Mouse (Mus musculus) olfactory bulb, adult 2 months (tissue): Measurements from ENCODE around the gene Cxcl13. TPM values are rescaled to one million over a fixed set of nuclear protein-coding genes. Genes with fewer than 3 reads are reported as not detected.
"Not testable (repeated sequence)": the region's sequence is repeated elsewhere in the genome, so short reads cannot be mapped to it uniquely, and the experiment has no call there.

ENCODE experiments used
- H3K27ac ChIP-seq: fragments of 200-500 bp; 2 replicates; pipeline ENCODE4 v1.5.1; 2012; ENCODE audit warnings: low read depth, low read length; ENCODE audit not compliant: insufficient read depth
- H3K4me1 ChIP-seq: fragments of 200-500 bp; 2 replicates; pipeline ENCODE4 v1.6.1; 2012; ENCODE audit warnings: low read length; ENCODE audit not compliant: control insufficient read depth, insufficient read depth
- H3K4me3 ChIP-seq: fragments of 200-500 bp; 2 replicates; pipeline ENCODE4 v1.5.1; 2012; ENCODE audit warnings: mild to moderate bottlenecking, low read depth, low read length, moderate library complexity; ENCODE audit not compliant: insufficient read depth
- CTCF ChIP-seq: fragments of 200-500 bp; IDR thresholded peaks from 2 replicates; pipeline ENCODE4 v1.5.1; 2012; ENCODE audit warnings: low read depth, mild to moderate bottlenecking, low read length, moderate library complexity; ENCODE audit not compliant: insufficient read depth
- POLR2A ChIP-seq: fragments of 200-500 bp; IDR thresholded peaks from 2 replicates; pipeline ENCODE4 v1.6.1; 2012; ENCODE audit warnings: mild to moderate bottlenecking, low read depth, low read length, moderate library complexity; ENCODE audit not compliant: insufficient read depth
- WGBS: fragments of 180-500 bp; shearing (Covaris S2); methylation state at CpG from one replicate; pipeline ENCODE4 v1.1.7; 2018; 5-methylcytosine and 5-hydroxymethylcytosine counted together
- polyA plus RNA-seq: library from polyadenylated mRNA; stranded (reverse); fragments of >200 nt; gene quantifications from 2 replicates; pipeline ENCODE4 v1.2.4, GENCODE M21; 2012; ENCODE audit warnings: low replicate concordance; ENCODE audit not compliant: missing spikeins, insufficient read depth, insufficient read length

Cxcl13 gene
- polyA plus RNA-seq, 1 experiment: not detected

- 57% methylated on average over 3 of the region's 3 CpGs for WGBS
- no peak for TF ChIP-seq CTCF
- no peak for TF ChIP-seq POLR2A
- Histone ChIP-seq H3K4me1 (no peaks in the 10 kb centered on the region), H3K4me3 (no peak overlapping the region), H3K27ac (no peak overlapping the region)
These were observed 15.5 kb downstream of the Cxcl13 start for GRCm38 (mm10) chr5:95972208-95972607.

DNA sequence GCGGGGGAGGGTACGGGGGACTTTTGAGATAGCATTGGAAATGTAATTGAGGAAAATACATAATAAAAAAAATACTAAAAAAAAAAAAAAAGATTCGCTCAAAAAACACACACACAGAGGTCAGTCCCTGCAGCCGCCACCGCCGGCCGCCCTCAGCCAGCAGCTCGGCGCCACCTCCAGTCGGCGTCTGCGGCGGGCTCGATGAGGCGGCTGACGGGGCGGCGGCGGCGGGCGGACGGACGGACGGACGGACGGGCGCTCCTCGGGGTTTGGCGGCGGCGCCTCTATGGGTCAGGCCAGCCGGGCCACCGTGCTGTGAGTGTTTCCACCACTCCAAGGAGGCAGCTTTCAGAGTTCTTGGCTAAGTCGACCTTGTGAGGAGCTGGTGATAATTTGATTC lies 17.1 kb downstream of the Cxcl13 start:
- not testable (repeated sequence) for H3K27ac ChIP-seq, H3K4me1 ChIP-seq, H3K4me3 ChIP-seq
- WGBS: 67% methylated on average over 34 of the region's 34 CpGs

GRCm38 (mm10) chr5:95976299-95976698 lies 19.5 kb downstream of the Cxcl13 start:
- H3K4me1 ChIP-seq: no peaks in the 10 kb centered on the region
- no peak for TF ChIP-seq POLR2A
- no peak for TF ChIP-seq CTCF
- no peak overlapping the region for H3K27ac ChIP-seq
- H3K4me3 ChIP-seq: no peak overlapping the region
- WGBS: 45% methylated on average over 1 of the region's 1 CpGs

- 80% methylated on average over 5 of the region's 5 CpGs for WGBS
- Histone ChIP-seq H3K4me3 (no peak overlapping the region), H3K4me1 (no peaks in the 10 kb centered on the region), H3K27ac (no peak overlapping the region)
- TF ChIP-seq CTCF: no peak
- TF ChIP-seq POLR2A: no peak
These were observed 27.2 kb downstream of the Cxcl13 start for GRCm38 (mm10) chr5:95983797-95984486.

DNA sequence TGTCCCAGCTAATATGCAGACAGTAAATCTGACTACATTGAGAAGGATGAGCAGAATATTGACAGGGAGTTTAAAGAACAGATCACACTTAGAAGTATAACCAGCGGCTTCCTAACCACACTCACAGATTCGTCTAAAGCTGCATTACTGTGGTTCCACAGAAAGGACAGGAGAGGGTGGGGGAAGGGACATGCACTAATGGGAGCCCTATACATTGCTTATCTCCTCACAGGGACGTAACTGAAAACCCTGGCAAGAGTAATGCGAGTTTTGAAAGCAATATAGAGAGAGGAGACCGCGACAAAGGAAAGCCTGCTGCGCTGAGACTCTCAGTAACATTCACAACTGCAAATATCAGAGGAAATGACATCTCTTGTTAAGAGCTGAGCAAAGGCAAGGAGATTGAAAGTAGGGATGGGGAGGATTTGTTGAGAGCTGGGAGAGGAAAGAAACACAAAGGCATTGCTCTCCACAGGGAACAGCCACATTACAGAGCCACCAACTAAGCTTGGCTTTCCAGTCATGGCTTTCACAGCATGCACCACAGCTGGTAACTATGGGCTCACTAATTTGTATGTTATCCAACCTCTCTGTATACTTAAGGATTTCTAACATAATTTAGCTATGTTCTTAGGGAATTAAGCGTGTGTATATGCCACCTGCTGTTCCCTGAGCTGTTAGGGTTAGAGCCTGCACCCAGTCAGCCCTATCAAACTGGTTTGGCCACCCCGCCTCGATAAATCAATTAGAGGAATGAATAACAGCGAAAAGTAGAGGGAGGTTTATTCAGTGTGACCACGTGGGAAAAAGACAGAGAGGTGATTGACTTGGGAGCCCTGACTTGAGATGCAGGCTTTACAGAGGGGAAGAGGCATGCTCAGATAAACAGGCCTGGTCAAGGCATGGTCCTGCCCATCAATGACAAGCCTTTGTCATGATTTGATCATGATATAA lies 34.9 kb downstream of the Cxcl13 start:
- WGBS: 16% methylated on average over 12 of the region's 12 CpGs
- 0 out of 2 replicates have a peak, but pooled peaks cover 2% of the 10 kb centered on the region for H3K4me1 ChIP-seq
- TF ChIP-seq POLR2A (no peak), CTCF (no peak)
- H3K4me3 ChIP-seq: no peak overlapping the region
- no peak overlapping the region for H3K27ac ChIP-seq

- H3K27ac ChIP-seq: no peak overlapping the region
- H3K4me1 ChIP-seq: no peaks in the 10 kb centered on the region
- WGBS: 54% methylated on average over 3 of the region's 3 CpGs
- TF ChIP-seq POLR2A (no peak), CTCF (no peak)
- H3K4me3 ChIP-seq: no peak overlapping the region
These were observed 40.5 kb downstream of the Cxcl13 start for GRCm38 (mm10) chr5:95997276-95997675.

DNA sequence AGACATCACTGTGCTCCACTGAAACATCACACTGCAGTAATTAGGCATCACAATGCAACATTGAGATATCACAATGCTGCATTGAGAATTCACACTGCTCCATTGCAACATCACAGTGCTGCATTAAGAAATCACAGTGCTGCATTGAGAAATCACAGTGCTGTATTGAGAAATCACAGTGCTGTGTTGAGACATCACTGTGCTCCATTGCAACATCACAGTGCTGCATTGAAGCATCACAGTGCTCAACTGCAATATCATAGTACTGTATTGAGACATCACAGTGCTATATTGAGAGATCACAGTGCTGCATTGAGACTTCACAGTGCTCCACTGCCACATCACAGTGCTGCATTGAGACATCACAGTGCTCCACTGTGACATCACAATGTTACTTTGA lies 46.6 kb downstream of the Cxcl13 start:
- no peaks in the 10 kb centered on the region for H3K4me1 ChIP-seq
- H3K4me3 ChIP-seq: no peak overlapping the region
- TF ChIP-seq POLR2A (no peak), CTCF (no peak)
- no peak overlapping the region for H3K27ac ChIP-seq

- 80% methylated on average over 7 of the region's 7 CpGs for WGBS
- TF ChIP-seq CTCF (no peak), POLR2A (no peak)
- no peaks in the 10 kb centered on the region for H3K4me1 ChIP-seq
- H3K27ac ChIP-seq: no peak overlapping the region
- H3K4me3 ChIP-seq: no peak overlapping the region
These were observed 51.6 kb downstream of the Cxcl13 start for GRCm38 (mm10) chr5:96008274-96008842.

DNA sequence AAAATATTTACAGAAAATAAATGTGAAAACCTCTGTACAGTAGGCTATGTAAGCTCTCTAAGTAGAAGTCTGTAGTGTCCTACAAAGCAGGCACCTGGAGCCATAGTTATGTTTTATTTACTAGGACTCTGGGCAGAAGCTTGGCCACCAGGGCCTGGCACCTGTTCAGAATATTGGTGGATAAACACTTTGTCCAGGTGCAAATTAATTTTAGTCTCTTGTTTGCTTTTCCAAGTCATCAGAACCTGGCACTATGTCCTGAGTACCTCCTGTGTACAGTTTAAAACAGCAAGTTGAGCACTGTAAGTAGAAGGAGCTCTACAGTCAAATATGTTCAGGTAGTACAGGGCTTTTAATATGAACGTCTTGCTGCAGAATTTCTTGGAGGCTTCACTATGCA lies 52.3 kb downstream of the Cxcl13 start:
- 63% methylated on average over 1 of the region's 1 CpGs for WGBS
- no peak overlapping the region for H3K27ac ChIP-seq
- H3K4me1 ChIP-seq: no peaks in the 10 kb centered on the region
- TF ChIP-seq CTCF (no peak), POLR2A (no peak)
- H3K4me3 ChIP-seq: no peak overlapping the region

Other genes with a start within 250 kb of the Cxcl13 start
- gene Gm7978, start 220.8 kb upstream of the Cxcl13 start, polyA plus RNA-seq: not detected in 2 replicates
- gene Gm7982, start 214.9 kb upstream of the Cxcl13 start, polyA plus RNA-seq: not detected in 2 replicates
- not detected in 2 replicates for gene E330014E10Rik, start 181.0 kb upstream of the Cxcl13 start, polyA plus RNA-seq
- gene Cnot6l, start 207.2 kb downstream of the Cxcl13 start, polyA plus RNA-seq: not detected in 2 replicates